ENCODE assay signal across 16 mouse cellular contexts in the genomic region with DNA sequence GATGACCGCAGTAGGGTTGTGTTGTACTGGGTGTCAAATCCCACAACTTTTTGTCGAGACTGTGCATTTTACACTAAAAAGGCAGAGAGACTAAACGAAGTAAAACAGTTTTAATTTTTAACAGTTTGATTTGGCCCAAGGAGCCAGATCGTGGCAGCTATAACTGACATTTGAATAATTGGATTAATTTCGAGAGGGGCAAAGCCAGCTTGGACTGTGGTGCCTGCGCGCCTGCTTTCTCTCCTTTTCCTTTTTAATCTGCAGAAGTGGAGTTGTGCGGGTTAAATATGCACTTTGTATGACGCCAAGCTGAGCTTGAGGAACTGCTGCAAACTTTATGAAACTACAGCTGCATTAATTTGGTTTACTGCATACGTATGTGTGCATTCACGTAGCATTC.
DNase-seq lines count a peak whose midpoint lies in the region; ATAC-seq and TF ChIP-seq lines count a peak whose summit lies in the region.
"Had no signal": no experiment of that assay in that cellular context is flagged by ENCODE, and none has a peak within 500 bp of the region (broad histone marks: within the 10 kb centered on the region; RNA-seq: fewer than 3 reads in every experiment).

No protein-coding gene starts in this region.

- peaks cover 3% of the 10 kb centered on the region; the same call in 1 of the 2 replicates for H3K36me3 ChIP-seq in heart, adult 2 months (ENCODE audit: control insufficient read depth, insufficient read depth, low read length)
- no peaks in the 10 kb centered on the region for H3K36me3 ChIP-seq in heart, embryonic 11.5 days (ENCODE audit: control insufficient read depth, insufficient read depth, low read length)
- H3K36me3 ChIP-seq in midbrain, embryonic 16.5 days (ENCODE audit: control insufficient read depth, insufficient read depth, low read length): no peaks in the 10 kb centered on the region
- H3K36me3 ChIP-seq in midbrain, embryonic 10.5 days: no peaks in the 10 kb centered on the region
- H3K36me3 ChIP-seq: embryonic facial prominence, embryonic 13.5 days; intestine, embryonic 15.5 days had no signal

- no peak overlapping the region for H3K4me2 ChIP-seq in heart, embryonic 11.5 days
- H3K4me2 ChIP-seq in midbrain, embryonic 16.5 days (ENCODE audit: low read length): no peak overlapping the region
- H3K4me2 ChIP-seq: embryonic facial prominence, embryonic 13.5 days; intestine, embryonic 15.5 days had no signal

- H3K4me3 ChIP-seq in heart, adult 2 months: no peak overlapping the region
- H3K4me3 ChIP-seq in heart, embryonic 11.5 days (ENCODE audit: low read depth, low read length): no peak overlapping the region
- no peak overlapping the region for H3K4me3 ChIP-seq in layer of hippocampus, adult 2 months
- no peak overlapping the region for H3K4me3 ChIP-seq in midbrain, embryonic 16.5 days (ENCODE audit: low read depth, low read length)
- no peak overlapping the region for H3K4me3 ChIP-seq in midbrain, embryonic 10.5 days
- H3K4me3 ChIP-seq: embryonic facial prominence, embryonic 13.5 days; intestine, embryonic 15.5 days had no signal

- TF ChIP-seq EP300 in heart, adult 2 months (IDR thresholded peaks at IDR 0.05; ENCODE audit: insufficient read depth, low read depth, low read length): no peak

- peaks cover 21% of the 10 kb centered on the region for H3K4me1 ChIP-seq in heart, adult 2 months (ENCODE audit: control insufficient read depth, insufficient read depth, low read length)
- peaks cover 29% of the 10 kb centered on the region for H3K4me1 ChIP-seq in heart, embryonic 11.5 days (ENCODE audit: control insufficient read depth, insufficient read depth, low read length)
- H3K4me1 ChIP-seq in midbrain, embryonic 16.5 days (ENCODE audit: control insufficient read depth, insufficient read depth, low read length): peaks cover 24% of the 10 kb centered on the region
- peaks cover 47% of the 10 kb centered on the region for H3K4me1 ChIP-seq in midbrain, embryonic 10.5 days
- H3K4me1 ChIP-seq: intestine, embryonic 15.5 days had no signal

- WGBS in heart, adult 2 months: 95% methylated on average over 11 of the region's 11 CpGs
- WGBS in heart, embryonic 11.5 days (ENCODE audit: insufficient replicate concordance): 87% methylated on average over 11 of the region's 11 CpGs
- WGBS in midbrain, embryonic 16.5 days: 41% methylated on average over 11 of the region's 11 CpGs
- 76% methylated on average over 11 of the region's 11 CpGs for WGBS in midbrain, embryonic 10.5 days

- intact Hi-C loops in heart, adult 2 months (cut with DNase I): no loop called here

- H3K9me3 ChIP-seq in heart, embryonic 11.5 days (replicated peaks; ENCODE audit: control insufficient read depth, low read length): no peaks in the 10 kb centered on the region
- no peaks in the 10 kb centered on the region for H3K9me3 ChIP-seq in midbrain, embryonic 16.5 days (replicated peaks; ENCODE audit: control insufficient read depth, low read length, poor library complexity, severe bottlenecking)
- no peaks in the 10 kb centered on the region for H3K9me3 ChIP-seq in midbrain, embryonic 10.5 days (replicated peaks)
- H3K9me3 ChIP-seq: embryonic facial prominence, embryonic 13.5 days; G1E; intestine, embryonic 15.5 days had no signal

- TF ChIP-seq POLR2A in heart, adult 2 months (IDR thresholded peaks at IDR 0.05; ENCODE audit: insufficient read depth, low read depth, low read length): no peak

- peaks cover 2% of the 10 kb centered on the region; the same call in 1 of the 2 replicates for H3K79me2 ChIP-seq in heart, adult 2 months (replicated peaks; ENCODE audit: control insufficient read depth, insufficient read depth, low read length)

- peak; percentile 45 to 51 for DNase-seq in cerebellum, postnatal 10 days
- no peak for DNase-seq in cerebellum, postnatal 25 days
- DNase-seq in heart, adult 2 months: no peak
- no peak for DNase-seq in layer of hippocampus, adult 2 months (ENCODE audit: low spot score in 2 of 2)
- DNase-seq in layer of hippocampus, postnatal 14 days (ENCODE audit: low spot score in 2 of 2): no peak
- no peak for DNase-seq in midbrain, embryonic 10.5 days (ENCODE audit: low spot score)
- DNase-seq: adrenal gland, adult 8-10 months; adrenal gland, postnatal 36 days; B cell, adult 2 months; heart, postnatal 4 days had no signal

- H3K27ac ChIP-seq in heart, adult 2 months: peak overlapping the region; percentile 47
- H3K27ac ChIP-seq in heart, embryonic 11.5 days (ENCODE audit: low read depth, low read length): no peak overlapping the region
- peak overlapping the region; percentile 83 for H3K27ac ChIP-seq in layer of hippocampus, adult 2 months
- H3K27ac ChIP-seq in midbrain, embryonic 16.5 days (ENCODE audit: low read length): no peak overlapping the region
- no peak overlapping the region for H3K27ac ChIP-seq in midbrain, embryonic 10.5 days (replicated peaks)
- H3K27ac ChIP-seq: embryonic facial prominence, embryonic 13.5 days; intestine, embryonic 15.5 days had no signal

- H3K27me3 ChIP-seq in heart, adult 2 months (ENCODE audit: control insufficient read depth, insufficient read depth, low read length): no peaks in the 10 kb centered on the region
- no peaks in the 10 kb centered on the region for H3K27me3 ChIP-seq in heart, embryonic 11.5 days (ENCODE audit: control insufficient read depth, insufficient read depth, low read length)
- H3K27me3 ChIP-seq in midbrain, embryonic 16.5 days (ENCODE audit: control insufficient read depth, insufficient read depth, low read depth, low read length): no peaks in the 10 kb centered on the region
- no peaks in the 10 kb centered on the region for H3K27me3 ChIP-seq in midbrain, embryonic 10.5 days (ENCODE audit: low read depth, poor library complexity, severe bottlenecking)
- H3K27me3 ChIP-seq: embryonic facial prominence, embryonic 13.5 days; intestine, embryonic 15.5 days had no signal

- TF ChIP-seq CTCF in heart, adult 2 months (IDR thresholded peaks at IDR 0.05): no peak
- TF ChIP-seq CTCF in layer of hippocampus, adult 2 months (conservative IDR thresholded peaks at IDR 0.05): no peak

- no peak overlapping the region for H3K9ac ChIP-seq in heart, adult 2 months (ENCODE audit: low read depth, low read length)
- no peak overlapping the region for H3K9ac ChIP-seq in heart, embryonic 11.5 days (ENCODE audit: low read depth, low read length)
- H3K9ac ChIP-seq in midbrain, embryonic 16.5 days (ENCODE audit: low read depth, low read length): no peak overlapping the region
- H3K9ac ChIP-seq: intestine, embryonic 15.5 days had no signal

- no peak for ATAC-seq in heart, embryonic 11.5 days (replicated peaks; ENCODE audit: insufficient number of reproducible peaks, low FRiP score, low TSS enrichment)
- 0 out of 2 replicates have a peak, but pooled peaks have one; percentile 22 for ATAC-seq in midbrain, embryonic 16.5 days
- ATAC-seq: CD4-positive, CD25-positive, alpha-beta regulatory T cell, adult 4 months; intestine, embryonic 15.5 days had no signal

Comparison
In these comparisons a context has a peak if more than half of its experiments do, and no peak if none do; other contexts are left out.
1. DNase-seq: peak in cerebellum, postnatal 10 days (2 of 2); none in cerebellum, postnatal 25 days (0 of 2), heart, adult 2 months (0 of 2), layer of hippocampus, adult 2 months (0 of 2), layer of hippocampus, postnatal 14 days (0 of 2) and midbrain, embryonic 10.5 days (single experiment).
2. H3K27ac ChIP-seq: peak in heart, adult 2 months (single experiment) and layer of hippocampus, adult 2 months (single experiment); none in heart, embryonic 11.5 days (single experiment), midbrain, embryonic 16.5 days (single experiment) and midbrain, embryonic 10.5 days (single experiment).